Mouse (Mus musculus) lung, postnatal 0 days (tissue): ENCODE measurements at regions not wholly inside any gene's neighbourhood (a gene's known extent, or its start where the extent isn't known, plus 50 kb on each side); places are given as distances from the start of the nearest gene placed in this dataset.

ENCODE experiments used
- CTCF ChIP-seq: IDR thresholded peaks from 2 replicates; pipeline ENCODE4 v1.5.1; 2016; ENCODE audit warnings: antibody characterized with exemption, mild to moderate bottlenecking
- EP300 ChIP-seq: IDR thresholded peaks from 2 replicates; pipeline ENCODE4 v1.6.1; 2016; ENCODE audit warnings: antibody characterized with exemption, mild to moderate bottlenecking, control low read depth

- no peak for TF ChIP-seq CTCF
- TF ChIP-seq EP300, result no peak
Observed at GRCm38 (mm10) chr12:27458674-27459073, 116.3 kb upstream of the Sox11 start.
